Mouse (Mus musculus): ENCODE data around the gene Meis1.
A peak's percentile ranks its signal among the peaks of the same experiment; 100 is the strongest.

GRCm38 (mm10) chr11:18924583-18925334 lies 94.0 kb downstream of the Meis1 start:
- peak; percentile 79; the same call in 1 of the 2 replicates for TF ChIP-seq MAFK (IDR thresholded peaks at IDR 0.05; ENCODE audit: borderline replicate concordance, low read depth, low read length)
- peak; percentile 87 for TF ChIP-seq JUND (IDR thresholded peaks at IDR 0.05; ENCODE audit: low read depth, low read length)
- TF ChIP-seq NELFE (IDR thresholded peaks at IDR 0.05; ENCODE audit: low read depth, low read length) = no peak
- no peak for TF ChIP-seq CTCF (IDR thresholded peaks at IDR 0.05 in 2 of 3, conservative IDR thresholded peaks at IDR 0.05 in 1 of 3; ENCODE audit: control insufficient read depth in 1 of 3, insufficient read depth in 1 of 3, low read depth in 2 of 3, low read length in 3 of 3, poor library complexity in 1 of 3, severe bottlenecking in 1 of 3)
- no peak for TF ChIP-seq POLR2A (IDR thresholded peaks at IDR 0.05; ENCODE audit: control insufficient read depth in 1 of 2, insufficient read depth in 1 of 2, low read depth in 1 of 2, low read length in 2 of 2, poor library complexity in 1 of 2)
- TF ChIP-seq MAX (IDR thresholded peaks at IDR 0.05; ENCODE audit: low read length) = no peak; the same call in 1 of the 2 replicates
- TF ChIP-seq CHD2 (IDR thresholded peaks at IDR 0.05; ENCODE audit: low read length) = peak; percentile 72
- peak; percentile 86 for TF ChIP-seq ZNF384 (IDR thresholded peaks at IDR 0.05; ENCODE audit: low read depth, low read length)
- TF ChIP-seq POLR2AphosphoS2 (IDR thresholded peaks at IDR 0.05; ENCODE audit: low read length) = no peak
- TF ChIP-seq USF1 (IDR thresholded peaks at IDR 0.05; ENCODE audit: low read depth, low read length) = 0 out of 2 replicates have a peak, but pooled peaks have one; percentile 37
